Mouse (Mus musculus) liver, embryonic 12.5 days (tissue): ENCODE measurements around the gene Rcan2. TPM values are rescaled to one million over a fixed set of nuclear protein-coding genes. Genes with fewer than 3 reads are reported as not detected.

Experiments
- ATAC-seq: fragments of 200-750 bp; cut with Nextera tagmentation; 2 replicates; pipeline ENCODE4 v1.8.0; 2017; ENCODE audit warnings: moderate number of reproducible peaks, mild to moderate bottlenecking, moderate library complexity
- H3K27ac ChIP-seq: fragments of 300-500 bp; sonication (generic); 2 replicates; pipeline ENCODE4 v1.5.1; 2016; ENCODE audit warnings: mild to moderate bottlenecking
- H3K27me3 ChIP-seq: fragments of 300-500 bp; sonication (generic); replicated peaks from 2 replicates; pipeline ENCODE4 v1.6.1; 2016; ENCODE audit warnings: mild to moderate bottlenecking, moderate library complexity
- H3K36me3 ChIP-seq: fragments of 300-500 bp; sonication (generic); 2 replicates; pipeline ENCODE4 v1.6.1; 2016; ENCODE audit warnings: mild to moderate bottlenecking, moderate library complexity
- H3K4me1 ChIP-seq: fragments of 300-500 bp; sonication (generic); 2 replicates; pipeline ENCODE4 v1.6.1; 2016
- H3K4me2 ChIP-seq: fragments of 300-500 bp; sonication (generic); 2 replicates; pipeline ENCODE4 v1.6.1; 2016; ENCODE audit warnings: mild to moderate bottlenecking, moderate library complexity
- H3K4me3 ChIP-seq: fragments of 300-500 bp; sonication (generic); 2 replicates; pipeline ENCODE4 v1.5.1; 2016; ENCODE audit warnings: mild to moderate bottlenecking, moderate library complexity
- H3K9ac ChIP-seq: fragments of 300-500 bp; sonication (generic); 2 replicates; pipeline ENCODE4 v1.6.1; 2016; ENCODE audit warnings: mild to moderate bottlenecking, moderate library complexity
- H3K9me3 ChIP-seq: fragments of 300-500 bp; sonication (generic); replicated peaks from 2 replicates; pipeline ENCODE4 v1.6.1; 2016; ENCODE audit warnings: mild to moderate bottlenecking, moderate library complexity
- WGBS: fragments of 180-500 bp; shearing (Covaris S2); methylation state at CpG from one replicate; pipeline ENCODE4 v1.1.7; 2016; ENCODE audit not compliant: insufficient replicate concordance; 5-methylcytosine and 5-hydroxymethylcytosine counted together
- polyA plus RNA-seq: library from polyadenylated mRNA; unstranded; fragments of >200 nt; fragmentation: Nextera tagmentation; extraction: Ambion mirVana; gene quantifications from 2 replicates; pipeline ENCODE4 v1.2.1, GENCODE M21; 2016

Rcan2 gene
- polyA plus RNA-seq, 1 experiment from 2014 or later, result 1.9 TPM

DNA sequence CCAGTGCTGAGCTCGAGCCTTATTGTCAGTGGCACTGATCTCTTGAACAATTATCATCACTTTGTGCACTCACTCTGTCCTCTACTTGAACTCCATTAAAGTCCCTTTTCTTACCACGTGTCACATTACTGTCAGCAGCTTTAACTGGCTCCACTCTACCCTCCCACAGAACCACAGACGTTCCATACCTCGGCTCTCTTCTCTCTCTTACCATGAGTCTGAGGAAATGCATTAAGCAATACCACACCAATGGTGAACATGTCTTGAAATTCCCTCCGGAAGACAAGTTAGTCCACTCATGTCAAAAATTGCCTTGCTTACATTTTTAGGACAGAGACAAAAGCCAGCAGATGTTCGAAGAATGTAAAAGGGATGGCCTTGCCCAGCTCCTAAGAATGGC lies 267.7 kb downstream of the Rcan2 start:
- WGBS, result 55% methylated on average over 6 of the region's 6 CpGs
- no peak for ATAC-seq

DNA sequence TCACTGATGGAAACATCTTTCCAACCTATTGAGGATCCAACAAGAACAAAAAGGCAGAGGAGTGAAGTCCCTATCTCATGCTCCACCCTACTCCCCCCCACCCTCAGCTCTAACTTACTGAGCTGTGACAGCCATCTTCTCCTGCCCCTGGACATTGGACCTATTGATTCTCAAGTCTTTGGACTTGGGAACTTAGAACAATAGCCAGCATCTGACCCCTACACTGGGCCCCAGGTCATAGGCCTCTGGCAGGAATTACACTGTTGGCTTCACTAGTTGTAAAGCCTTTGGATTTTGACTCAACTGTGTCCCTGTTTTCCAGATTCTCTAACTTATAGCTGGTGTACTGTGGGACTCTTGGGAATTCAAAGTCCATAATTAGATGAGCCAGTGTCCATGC lies 270.5 kb downstream of the Rcan2 start:
- Histone ChIP-seq H3K9ac (no peak overlapping the region), H3K4me2 (no peak overlapping the region), H3K9me3 (no peaks in the 10 kb centered on the region), H3K27me3 (no peaks in the 10 kb centered on the region), H3K36me3 (no peaks in the 10 kb centered on the region), H3K27ac (no peak overlapping the region), H3K4me3 (no peak overlapping the region), H3K4me1 (no peaks in the 10 kb centered on the region)
- ATAC-seq, result no peak

More for the DNA sequence above, 267.7 kb downstream of the Rcan2 start:
- Histone ChIP-seq H3K4me1 (no peaks in the 10 kb centered on the region), H3K9ac (no peak overlapping the region), H3K27me3 (no peaks in the 10 kb centered on the region), H3K27ac (no peak overlapping the region), H3K4me2 (no peak overlapping the region), H3K36me3 (no peaks in the 10 kb centered on the region), H3K4me3 (no peak overlapping the region), H3K9me3 (no peaks in the 10 kb centered on the region)

- 0 out of 2 replicates have a peak, but pooled peaks cover 5% of the 10 kb centered on the region for H3K4me1 ChIP-seq
- H3K4me3 ChIP-seq, result no peak overlapping the region
These were observed 274.4 kb downstream of the Rcan2 start for GRCm38 (mm10) chr17:44075601-44076000.

DNA sequence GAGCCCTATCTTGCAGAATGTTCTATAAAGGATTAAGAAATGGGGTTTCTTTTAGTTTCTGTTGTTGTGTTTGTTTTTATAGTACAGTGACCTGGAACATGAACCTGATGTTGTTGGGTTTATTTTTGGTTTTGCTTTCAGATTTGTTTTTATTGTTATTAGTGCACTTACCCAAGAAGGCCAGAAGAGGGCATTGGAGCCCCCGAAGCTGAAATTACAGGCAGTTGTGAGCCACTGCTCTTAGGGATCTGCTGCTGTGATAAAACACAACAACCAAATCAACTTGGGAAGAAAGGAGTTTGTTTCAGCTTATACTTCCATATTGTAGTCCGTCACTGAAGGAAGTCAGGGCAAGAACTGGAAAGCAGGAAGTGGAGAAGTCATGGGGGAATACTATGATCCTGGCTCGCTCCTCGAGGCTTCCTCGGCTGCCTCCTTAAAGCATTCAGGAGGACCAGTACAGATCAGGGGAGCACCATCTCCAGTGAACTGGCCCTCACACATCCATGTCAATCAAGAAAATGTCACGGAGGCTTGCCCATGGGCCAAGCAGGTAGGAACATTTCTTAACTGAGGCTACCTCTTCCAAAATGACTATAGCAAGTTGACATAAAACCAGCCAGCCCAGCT lies 275.0 kb downstream of the Rcan2 start:
- Histone ChIP-seq H3K36me3 (no peaks in the 10 kb centered on the region), H3K27me3 (0 out of 2 replicates have a peak, but pooled peaks cover 3% of the 10 kb centered on the region), H3K4me3 (no peak overlapping the region), H3K9me3 (no peaks in the 10 kb centered on the region), H3K4me1 (0 out of 2 replicates have a peak, but pooled peaks cover 5% of the 10 kb centered on the region), H3K27ac (no peak overlapping the region), H3K4me2 (no peak overlapping the region), H3K9ac (no peak overlapping the region)
- no peak for ATAC-seq
- 41% methylated on average over 6 of the region's 6 CpGs for WGBS

More at GRCm38 (mm10) chr17:44075601-44076000, 274.4 kb downstream of the Rcan2 start:
- no peaks in the 10 kb centered on the region for H3K9me3 ChIP-seq
- no peak overlapping the region for H3K4me2 ChIP-seq
- no peaks in the 10 kb centered on the region for H3K36me3 ChIP-seq
- H3K27ac ChIP-seq, result no peak overlapping the region
- WGBS, result 70% methylated on average over 3 of the region's 3 CpGs
- no peak overlapping the region for H3K9ac ChIP-seq
- ATAC-seq, result no peak
- 0 out of 2 replicates have a peak, but pooled peaks cover 3% of the 10 kb centered on the region for H3K27me3 ChIP-seq

DNA sequence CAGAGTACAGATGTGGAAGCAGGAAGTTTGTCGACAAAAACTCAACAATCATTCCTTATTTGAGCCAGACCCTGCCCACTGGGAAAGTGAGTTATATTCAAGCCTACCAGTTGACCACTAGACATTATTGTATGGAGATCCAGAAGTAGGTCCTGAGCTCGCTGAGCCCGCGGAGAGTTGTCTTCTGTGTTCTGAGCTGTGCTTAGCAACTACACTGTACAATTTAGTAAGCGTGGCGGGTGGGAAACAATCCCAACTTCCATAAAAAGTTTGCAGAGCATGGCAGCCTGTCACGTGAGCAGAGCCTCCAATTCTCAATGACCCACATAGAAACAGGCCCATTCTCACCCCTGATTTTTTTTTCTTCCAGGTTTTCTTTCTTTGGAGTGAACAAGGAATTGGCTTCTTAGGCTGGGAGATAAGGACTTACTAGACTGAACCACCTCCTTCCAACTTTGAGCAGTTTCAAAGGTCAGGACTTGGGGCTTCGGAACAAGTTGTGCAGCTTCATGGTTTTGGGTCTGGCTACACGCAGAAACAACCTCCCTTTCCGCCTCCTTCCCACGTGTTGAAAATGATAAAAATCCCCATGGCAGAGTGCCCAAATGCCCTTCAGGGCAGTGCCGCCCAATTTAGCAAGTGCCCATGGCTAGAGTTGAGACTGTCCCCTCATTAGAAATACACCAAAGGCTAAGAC lies 276.1 kb downstream of the Rcan2 start:
- Histone ChIP-seq H3K9me3 (no peaks in the 10 kb centered on the region), H3K4me3 (no peak overlapping the region), H3K9ac (no peak overlapping the region), H3K4me2 (no peak overlapping the region), H3K36me3 (no peaks in the 10 kb centered on the region), H3K4me1 (0 out of 2 replicates have a peak, but pooled peaks cover 5% of the 10 kb centered on the region), H3K27me3 (0 out of 2 replicates have a peak, but pooled peaks cover 3% of the 10 kb centered on the region), H3K27ac (no peak overlapping the region)
- WGBS, result 69% methylated on average over 12 of the region's 12 CpGs
- ATAC-seq, result no peak

DNA sequence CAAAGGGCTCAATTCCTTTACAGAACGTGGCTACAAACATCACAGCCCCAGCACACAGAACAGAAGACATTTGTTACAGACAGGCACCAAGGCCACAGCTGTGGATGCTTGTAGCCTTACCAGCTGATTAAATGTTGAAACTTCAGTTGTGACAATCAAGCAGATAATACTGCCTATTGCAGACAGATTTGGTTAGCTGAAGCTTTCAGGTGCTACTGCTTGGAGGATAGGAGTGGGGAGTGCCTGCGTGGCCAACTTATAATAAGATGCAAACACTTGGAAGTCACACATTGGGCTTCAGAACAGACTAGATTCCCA lies 276.7 kb downstream of the Rcan2 start:
- Histone ChIP-seq H3K4me1 (0 out of 2 replicates have a peak, but pooled peaks cover 5% of the 10 kb centered on the region), H3K4me3 (no peak overlapping the region), H3K27ac (no peak overlapping the region), H3K36me3 (no peaks in the 10 kb centered on the region), H3K27me3 (0 out of 2 replicates have a peak, but pooled peaks cover 3% of the 10 kb centered on the region), H3K4me2 (no peak overlapping the region), H3K9me3 (no peaks in the 10 kb centered on the region), H3K9ac (no peak overlapping the region)
- 57% methylated on average over 2 of the region's 2 CpGs for WGBS
- ATAC-seq, result no peak

GRCm38 (mm10) chr17:44078631-44079350 lies 277.6 kb downstream of the Rcan2 start, which contains the start of gene Enpp5:
Enpp5 (plus strand) TSS chr17:44078813.
- Histone ChIP-seq H3K27ac (0 out of 2 replicates have a peak within 1 kb of the TSS, but pooled peaks have one; percentile 20), H3K4me1 (0 out of 2 replicates have a peak, but pooled peaks cover 5% of the 10 kb centered on the region), H3K36me3 (no peaks in the 10 kb centered on the region), H3K27me3 (0 out of 2 replicates have a peak, but pooled peaks cover 3% of the 10 kb centered on the region), H3K9ac (peak within 1 kb of the TSS; percentile 60), H3K4me2 (peak within 1 kb of the TSS; percentile 80), H3K9me3 (no peaks in the 10 kb centered on the region), H3K4me3 (peak within 1 kb of the TSS; percentile 58)
- ATAC-seq, result peak; percentile 87
- WGBS, result 2% methylated on average over 31 of the region's 31 CpGs

DNA sequence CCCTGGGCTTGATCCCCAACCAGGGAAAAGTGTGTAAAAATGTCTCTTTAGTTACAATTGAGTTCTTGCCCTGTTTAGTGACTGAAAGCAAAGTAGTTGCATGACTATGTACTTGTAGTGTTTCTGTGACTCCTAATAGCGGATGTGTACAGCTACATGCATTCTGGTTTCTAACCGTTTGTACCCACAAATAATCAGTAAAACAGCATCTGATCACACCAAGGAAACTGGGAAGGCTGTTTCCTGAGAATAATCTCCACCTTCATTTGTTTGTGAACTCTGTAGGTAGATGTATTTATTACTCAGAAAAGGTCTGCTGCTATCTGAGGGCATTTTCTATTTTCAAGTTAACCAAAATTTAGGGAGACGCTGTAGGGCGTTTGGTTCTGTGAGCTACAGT lies 282.0 kb downstream of the Rcan2 start:
- Histone ChIP-seq H3K4me3 (no peak overlapping the region), H3K4me2 (no peak overlapping the region), H3K9me3 (no peaks in the 10 kb centered on the region), H3K9ac (no peak overlapping the region), H3K4me1 (0 out of 2 replicates have a peak, but pooled peaks cover 5% of the 10 kb centered on the region), H3K27ac (no peak overlapping the region), H3K36me3 (no peaks in the 10 kb centered on the region), H3K27me3 (0 out of 2 replicates have a peak, but pooled peaks cover under 1% of the 10 kb centered on the region)
- ATAC-seq, result no peak
- 62% methylated on average over 4 of the region's 4 CpGs for WGBS

DNA sequence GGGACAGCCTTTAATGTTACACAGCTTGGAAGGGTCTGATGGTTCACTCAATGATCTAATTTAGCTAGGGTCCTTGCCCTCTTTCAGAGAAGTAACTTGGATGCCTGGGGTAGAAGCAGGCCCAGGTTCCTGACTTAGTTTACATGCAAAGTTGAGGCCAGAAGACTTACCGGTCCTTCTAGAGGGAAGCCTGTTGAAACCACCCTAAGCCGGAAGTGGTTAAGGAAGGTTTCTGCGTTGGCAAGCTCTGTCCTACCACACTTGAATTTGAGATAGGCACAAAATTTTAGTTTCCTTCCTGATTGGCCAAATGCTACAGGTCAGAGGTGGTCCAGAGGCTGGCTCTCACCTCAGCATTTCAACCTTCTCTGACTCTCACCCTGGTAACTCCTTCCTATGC lies 287.1 kb downstream of the Rcan2 start:
- no peaks in the 10 kb centered on the region for H3K4me1 ChIP-seq
- WGBS, result 54% methylated on average over 3 of the region's 3 CpGs
- no peak for ATAC-seq
- no peak overlapping the region for H3K4me2 ChIP-seq
- H3K9me3 ChIP-seq, result no peaks in the 10 kb centered on the region
- no peak overlapping the region for H3K27ac ChIP-seq
- H3K27me3 ChIP-seq, result no peaks in the 10 kb centered on the region
- H3K36me3 ChIP-seq, result no peaks in the 10 kb centered on the region
- H3K9ac ChIP-seq, result no peak overlapping the region
- H3K4me3 ChIP-seq, result no peak overlapping the region

Other genes with a start within 250 kb of the Rcan2 start
- 3.6 TPM in 2 replicates for gene Pla2g7, start 233.3 kb upstream of the Rcan2 start, polyA plus RNA-seq
- not detected in 2 replicates for gene Tdrd6, start 171.1 kb upstream of the Rcan2 start, polyA plus RNA-seq
- 2.8 and 3.7 TPM in 2 replicates for gene Slc25a27, start 134.1 kb upstream of the Rcan2 start, polyA plus RNA-seq
- 2.6 and 2.8 TPM in 2 replicates for gene Cyp39a1, start 133.9 kb upstream of the Rcan2 start, polyA plus RNA-seq